ENCODE assay signal across 12 mouse cellular contexts in the genomic region with DNA sequence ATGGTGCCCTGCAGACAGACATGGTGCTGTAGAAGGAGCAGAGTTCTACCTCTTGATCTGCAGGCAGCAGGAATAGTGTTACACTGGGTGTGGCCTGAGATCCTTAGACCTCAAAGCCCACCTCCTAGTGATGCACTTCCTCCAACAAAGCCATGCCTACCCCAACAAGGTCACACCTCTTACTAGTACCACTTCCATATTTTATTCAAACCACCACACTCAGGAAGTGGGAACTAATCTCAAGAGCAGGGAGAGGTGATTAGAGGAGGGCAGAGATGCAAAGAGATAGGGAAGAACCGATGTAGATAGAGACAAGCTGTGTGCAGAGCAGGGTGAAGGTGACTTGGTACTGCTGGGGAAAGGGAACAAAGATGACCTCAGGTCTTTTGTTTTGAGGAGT.
"Had no signal": no experiment of that assay in that cellular context is flagged by ENCODE, and none has a peak within 500 bp of the region (broad histone marks: within the 10 kb centered on the region; RNA-seq: fewer than 3 reads in every experiment).

No protein-coding gene starts in this region.

- DNase-seq: kidney, adult 2 months; kidney, postnatal 10 days; kidney, postnatal 36 days; left cerebral cortex, postnatal 4 days; liver, postnatal 0 days; lung, embryonic 14.5 days; midbrain, embryonic 14.5 days; right cerebral cortex, adult 18-20 months; right cerebral cortex, postnatal 14 days; right cerebral cortex, postnatal 4 days; thymus, postnatal 25 days had no signal

- ATAC-seq: liver, postnatal 0 days; lung, postnatal 0 days had no signal
